Mouse (Mus musculus): ENCODE data around the gene Gpr35.

DNA sequence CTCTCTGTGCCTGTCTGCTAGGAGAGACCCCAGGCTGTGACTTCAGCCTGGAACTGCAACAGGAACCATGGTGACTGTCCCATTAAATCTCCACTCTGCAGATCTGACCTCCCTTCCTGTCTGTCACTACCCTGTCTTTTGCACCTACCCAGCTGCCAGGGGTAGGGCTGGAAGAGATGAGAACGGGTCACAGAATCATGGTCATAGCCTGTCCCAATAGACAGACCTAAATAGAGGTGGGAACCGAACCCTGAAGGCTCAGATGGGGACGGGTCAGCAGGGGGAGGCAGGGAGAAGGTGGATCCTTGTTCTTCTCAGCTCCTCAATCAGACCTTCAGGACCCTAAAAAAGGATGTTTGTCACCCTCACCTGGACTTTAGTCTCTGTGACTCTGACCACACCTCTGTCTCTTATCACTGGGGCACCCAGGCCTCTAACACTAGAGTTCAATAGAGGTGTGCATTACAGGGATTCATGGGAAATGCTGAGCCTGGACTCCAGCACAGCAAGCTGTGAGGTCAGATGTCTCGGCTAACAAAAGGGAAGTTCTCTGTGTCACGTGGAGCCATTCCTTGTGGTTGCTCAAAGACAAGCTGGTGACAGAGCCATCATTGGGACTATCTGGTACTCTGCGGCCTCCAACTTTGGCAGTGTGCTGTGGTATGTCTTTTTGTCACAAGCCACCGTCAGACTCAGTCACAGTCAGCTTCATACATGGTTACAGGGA, 30.0 kb upstream of the Gpr35 start:
- TF ChIP-seq CTCF (IDR thresholded peaks at IDR 0.05; ENCODE audit: control insufficient read depth, insufficient read depth, insufficient replicate concordance, low read depth, low read length), result no peak
- no peak for TF ChIP-seq POLR2A (IDR thresholded peaks at IDR 0.05; ENCODE audit: control insufficient read depth, low read depth, low read length)

Measured in testis, adult 2 months (tissue).